Mouse (Mus musculus): Measurements from ENCODE around the gene Apoh. TPM values are rescaled to one million over a fixed set of nuclear protein-coding genes. Genes with fewer than 3 reads are reported as not detected.

Gene Apoh
- polyA plus RNA-seq, 1 experiment from 2014 or later, result not detected

GRCm38 (mm10) chr11:108336445-108336844 lies 6.7 kb upstream of the Apoh start:
- WGBS, result 36% methylated on average over 5 of the region's 5 CpGs
- no peak for DNase-seq (ENCODE audit: low spot score)

GRCm38 (mm10) chr11:108340293-108340692 lies 2.9 kb upstream of the Apoh start:
- Histone ChIP-seq H3K4me1 (ENCODE audit: control insufficient read depth, insufficient read depth, low read length) (peaks cover 7% of the 10 kb centered on the region), H3K36me3 (ENCODE audit: control insufficient read depth, insufficient read depth, low read length) (no peaks in the 10 kb centered on the region), H3K9ac (ENCODE audit: low read length) (no peak overlapping the region), H3K27me3 (ENCODE audit: control insufficient read depth, insufficient read depth, low read length) (peaks cover 8% of the 10 kb centered on the region; the same call in 1 of the 2 replicates), H3K4me3 (ENCODE audit: low read depth, low read length) (no peak overlapping the region), H3K9me3 (ENCODE audit: control insufficient read depth, low read length) (no peaks in the 10 kb centered on the region), H3K4me2 (ENCODE audit: low read depth) (no peak overlapping the region), H3K27ac (ENCODE audit: low read depth, low read length) (no peak overlapping the region)
- ATAC-seq (ENCODE audit: insufficient read depth, low FRiP score, low TSS enrichment) (no peak), DNase-seq (ENCODE audit: low spot score) (no peak)
- WGBS, result 88% methylated on average over 4 of the region's 4 CpGs

More at GRCm38 (mm10) chr11:108336445-108336844, 6.7 kb upstream of the Apoh start:
- Histone ChIP-seq H3K4me3 (ENCODE audit: low read depth, low read length) (no peak overlapping the region), H3K36me3 (ENCODE audit: control insufficient read depth, insufficient read depth, low read length) (no peaks in the 10 kb centered on the region), H3K4me2 (ENCODE audit: low read depth) (no peak overlapping the region), H3K9me3 (ENCODE audit: control insufficient read depth, low read length) (no peaks in the 10 kb centered on the region), H3K27me3 (ENCODE audit: control insufficient read depth, insufficient read depth, low read length) (no peaks in the 10 kb centered on the region), H3K27ac (ENCODE audit: low read depth, low read length) (no peak overlapping the region), H3K4me1 (ENCODE audit: control insufficient read depth, insufficient read depth, low read length) (peaks cover 13% of the 10 kb centered on the region), H3K9ac (ENCODE audit: low read length) (no peak overlapping the region)
- no peak for ATAC-seq (ENCODE audit: insufficient read depth, low FRiP score, low TSS enrichment)

GRCm38 (mm10) chr11:108341783-108342182 lies 1.4 kb upstream of the Apoh start:
- H3K9me3 ChIP-seq (ENCODE audit: control insufficient read depth, low read length), result no peaks in the 10 kb centered on the region
- ATAC-seq (ENCODE audit: insufficient read depth, low FRiP score, low TSS enrichment) (no peak), DNase-seq (ENCODE audit: low spot score) (no peak)
- H3K4me3 ChIP-seq (ENCODE audit: low read depth, low read length), result 0 out of 2 replicates have a peak overlapping the region, but pooled peaks have one; percentile 6
- H3K36me3 ChIP-seq (ENCODE audit: control insufficient read depth, insufficient read depth, low read length), result no peaks in the 10 kb centered on the region
- H3K27ac ChIP-seq (ENCODE audit: low read depth, low read length), result no peak overlapping the region
- peaks cover 7% of the 10 kb centered on the region for H3K4me1 ChIP-seq (ENCODE audit: control insufficient read depth, insufficient read depth, low read length)
- WGBS, result 48% methylated on average over 8 of the region's 8 CpGs
- H3K4me2 ChIP-seq (ENCODE audit: low read depth), result no peak overlapping the region; the same call in 1 of the 2 replicates
- H3K27me3 ChIP-seq (ENCODE audit: control insufficient read depth, insufficient read depth, low read length), result peaks cover 8% of the 10 kb centered on the region; the same call in 1 of the 2 replicates
- H3K9ac ChIP-seq (ENCODE audit: low read length), result no peak overlapping the region

GRCm38 (mm10) chr11:108343789-108344462 lies 772 bp downstream of the Apoh start, which contains the start of gene Prkca:
Gene Prkca, minus strand, starts transcription at chr11:108343928.
- H3K9me3 ChIP-seq (ENCODE audit: control insufficient read depth, low read length), result no peaks in the 10 kb centered on the region
- peak within 1 kb of the TSS; percentile 64 for H3K27ac ChIP-seq (ENCODE audit: low read depth, low read length)
- H3K9ac ChIP-seq (ENCODE audit: low read length), result peak within 1 kb of the TSS; percentile 75
- peaks cover 8% of the 10 kb centered on the region; the same call in 1 of the 2 replicates for H3K27me3 ChIP-seq (ENCODE audit: control insufficient read depth, insufficient read depth, low read length)
- DNase-seq (ENCODE audit: low spot score) (peak; percentile 98), ATAC-seq (ENCODE audit: insufficient read depth, low FRiP score, low TSS enrichment) (peak; percentile 93)
- H3K36me3 ChIP-seq (ENCODE audit: control insufficient read depth, insufficient read depth, low read length), result no peaks in the 10 kb centered on the region
- peaks cover 7% of the 10 kb centered on the region for H3K4me1 ChIP-seq (ENCODE audit: control insufficient read depth, insufficient read depth, low read length)
- peak within 1 kb of the TSS; percentile 76 for H3K4me3 ChIP-seq (ENCODE audit: low read depth, low read length)
- H3K4me2 ChIP-seq (ENCODE audit: low read depth), result peak within 1 kb of the TSS; percentile 100
- under 1% methylated on average over 54 of the region's 63 CpGs for WGBS

GRCm38 (mm10) chr11:108344759-108345158 lies 1.6 kb downstream of the Apoh start:
- no peak for ATAC-seq (ENCODE audit: insufficient read depth, low FRiP score, low TSS enrichment)
- 58% methylated on average over 8 of the region's 8 CpGs for WGBS
- peak overlapping the region; percentile 100 for H3K4me2 ChIP-seq (ENCODE audit: low read depth)
- peaks cover 7% of the 10 kb centered on the region for H3K4me1 ChIP-seq (ENCODE audit: control insufficient read depth, insufficient read depth, low read length)
- no peak overlapping the region for H3K9ac ChIP-seq (ENCODE audit: low read length)
- H3K36me3 ChIP-seq (ENCODE audit: control insufficient read depth, insufficient read depth, low read length), result no peaks in the 10 kb centered on the region
- no peak for DNase-seq (ENCODE audit: low spot score)
- peaks cover 8% of the 10 kb centered on the region; the same call in 1 of the 2 replicates for H3K27me3 ChIP-seq (ENCODE audit: control insufficient read depth, insufficient read depth, low read length)
- no peak overlapping the region for H3K27ac ChIP-seq (ENCODE audit: low read depth, low read length)
- no peaks in the 10 kb centered on the region for H3K9me3 ChIP-seq (ENCODE audit: control insufficient read depth, low read length)
- H3K4me3 ChIP-seq (ENCODE audit: low read depth, low read length), result peak overlapping the region; percentile 76

- H3K9ac ChIP-seq (ENCODE audit: low read length), result no peak overlapping the region
- no peak overlapping the region for H3K4me3 ChIP-seq (ENCODE audit: low read depth, low read length)
- 85% methylated on average over 2 of the region's 2 CpGs for WGBS
- H3K27me3 ChIP-seq (ENCODE audit: control insufficient read depth, insufficient read depth, low read length), result peaks cover 8% of the 10 kb centered on the region; the same call in 1 of the 2 replicates
- no peak overlapping the region for H3K27ac ChIP-seq (ENCODE audit: low read depth, low read length)
- no peak overlapping the region for H3K4me2 ChIP-seq (ENCODE audit: low read depth)
- ATAC-seq (ENCODE audit: insufficient read depth, low FRiP score, low TSS enrichment) (no peak), DNase-seq (ENCODE audit: low spot score) (no peak)
- no peaks in the 10 kb centered on the region for H3K9me3 ChIP-seq (ENCODE audit: control insufficient read depth, low read length)
- peaks cover 7% of the 10 kb centered on the region for H3K4me1 ChIP-seq (ENCODE audit: control insufficient read depth, insufficient read depth, low read length)
- no peaks in the 10 kb centered on the region for H3K36me3 ChIP-seq (ENCODE audit: control insufficient read depth, insufficient read depth, low read length)
Observed at GRCm38 (mm10) chr11:108345321-108345720, 2.2 kb downstream of the Apoh start.

GRCm38 (mm10) chr11:108350799-108351198 lies 7.6 kb downstream of the Apoh start:
- Histone ChIP-seq H3K36me3 (ENCODE audit: control insufficient read depth, insufficient read depth, low read length) (no peaks in the 10 kb centered on the region), H3K4me1 (ENCODE audit: control insufficient read depth, insufficient read depth, low read length) (no peaks in the 10 kb centered on the region), H3K27me3 (ENCODE audit: control insufficient read depth, insufficient read depth, low read length) (no peaks in the 10 kb centered on the region), H3K9me3 (ENCODE audit: control insufficient read depth, low read length) (no peaks in the 10 kb centered on the region), H3K27ac (ENCODE audit: low read depth, low read length) (no peak overlapping the region), H3K9ac (ENCODE audit: low read length) (no peak overlapping the region), H3K4me2 (ENCODE audit: low read depth) (no peak overlapping the region), H3K4me3 (ENCODE audit: low read depth, low read length) (no peak overlapping the region)
- ATAC-seq (ENCODE audit: insufficient read depth, low FRiP score, low TSS enrichment), result no peak
- 86% methylated on average over 4 of the region's 4 CpGs for WGBS
- no peak for DNase-seq (ENCODE audit: low spot score)

- ATAC-seq (ENCODE audit: insufficient read depth, low FRiP score, low TSS enrichment) (no peak), DNase-seq (ENCODE audit: low spot score) (no peak)
- Histone ChIP-seq H3K4me1 (ENCODE audit: control insufficient read depth, insufficient read depth, low read length) (no peaks in the 10 kb centered on the region), H3K9me3 (ENCODE audit: control insufficient read depth, low read length) (no peaks in the 10 kb centered on the region), H3K27me3 (ENCODE audit: control insufficient read depth, insufficient read depth, low read length) (no peaks in the 10 kb centered on the region), H3K36me3 (ENCODE audit: control insufficient read depth, insufficient read depth, low read length) (no peaks in the 10 kb centered on the region), H3K9ac (ENCODE audit: low read length) (no peak overlapping the region), H3K4me2 (ENCODE audit: low read depth) (no peak overlapping the region), H3K27ac (ENCODE audit: low read depth, low read length) (no peak overlapping the region), H3K4me3 (ENCODE audit: low read depth, low read length) (no peak overlapping the region)
- WGBS, result 93% methylated on average over 10 of the region's 10 CpGs
Observed at GRCm38 (mm10) chr11:108352842-108353388, 9.8 kb downstream of the Apoh start.

- Histone ChIP-seq H3K4me2 (ENCODE audit: low read depth) (no peak overlapping the region), H3K27ac (ENCODE audit: low read depth, low read length) (no peak overlapping the region), H3K36me3 (ENCODE audit: control insufficient read depth, insufficient read depth, low read length) (no peaks in the 10 kb centered on the region), H3K27me3 (ENCODE audit: control insufficient read depth, insufficient read depth, low read length) (no peaks in the 10 kb centered on the region), H3K9me3 (ENCODE audit: control insufficient read depth, low read length) (no peaks in the 10 kb centered on the region), H3K4me3 (ENCODE audit: low read depth, low read length) (no peak overlapping the region), H3K4me1 (ENCODE audit: control insufficient read depth, insufficient read depth, low read length) (no peaks in the 10 kb centered on the region), H3K9ac (ENCODE audit: low read length) (no peak overlapping the region)
- ATAC-seq (ENCODE audit: insufficient read depth, low FRiP score, low TSS enrichment) (no peak), DNase-seq (ENCODE audit: low spot score) (no peak)
- 85% methylated on average over 4 of the region's 4 CpGs for WGBS
Observed at GRCm38 (mm10) chr11:108356020-108356419, 12.9 kb downstream of the Apoh start.

Data from neural tube, embryonic 11.5 days (tissue).